Mouse (Mus musculus) forebrain, embryonic 14.5 days (tissue): ENCODE measurements at regions not wholly inside any gene's neighbourhood (a gene's known extent, or its start where the extent isn't known, plus 50 kb on each side); places are given as distances from the start of the nearest gene placed in this dataset.

ENCODE experiments used
- ATAC-seq: fragments of 200-750 bp; cut with Nextera tagmentation; 2 replicates; pipeline ENCODE4 v1.8.0; 2017; ENCODE audit warnings: mild to moderate bottlenecking, moderate library complexity
- DNase-seq: peaks from one replicate; pipeline ENCODE4 v3.0.0-alpha.2; 2015; ENCODE audit warnings: low spot score
- H3K27ac ChIP-seq: fragments of 300-500 bp; sonication (generic); 2 replicates; pipeline ENCODE4 v1.5.1; 2014; ENCODE audit warnings: low read depth, mild to moderate bottlenecking, control low read depth, low read length, moderate library complexity
- H3K27me3 ChIP-seq: fragments of 300-500 bp; sonication (generic); replicated peaks from 2 replicates; pipeline ENCODE4 v1.6.1; 2014; ENCODE audit warnings: low read length, control low read depth, mixed read lengths; ENCODE audit not compliant: control insufficient read depth, insufficient read depth
- H3K36me3 ChIP-seq: fragments of 300-500 bp; sonication (generic); 2 replicates; pipeline ENCODE4 v1.6.1; 2014; ENCODE audit warnings: low read length, control low read depth; ENCODE audit not compliant: control insufficient read depth, insufficient read depth
- H3K4me1 ChIP-seq: fragments of 300-500 bp; sonication (generic); 2 replicates; pipeline ENCODE4 v1.6.1; 2014; ENCODE audit warnings: antibody characterized with exemption, low read length, control low read depth; ENCODE audit not compliant: control insufficient read depth, insufficient read depth
- H3K4me2 ChIP-seq: fragments of 300-500 bp; sonication (generic); 2 replicates; pipeline ENCODE4 v1.6.1; 2014; ENCODE audit warnings: mild to moderate bottlenecking, control low read depth, low read length
- H3K4me3 ChIP-seq: fragments of 300-500 bp; sonication (generic); 2 replicates; pipeline ENCODE4 v1.5.1; 2014; ENCODE audit warnings: low read depth, low read length, control low read depth
- H3K9ac ChIP-seq: fragments of 300-500 bp; sonication (generic); 2 replicates; pipeline ENCODE4 v1.6.1; 2014; ENCODE audit warnings: mild to moderate bottlenecking, low read length, control low read depth, moderate library complexity
- H3K9me3 ChIP-seq: fragments of 300-500 bp; sonication (generic); replicated peaks from 2 replicates; pipeline ENCODE4 v1.6.1; 2016; ENCODE audit warnings: low read length, control low read depth, mixed read lengths; ENCODE audit not compliant: control insufficient read depth
- WGBS: fragments of 180-500 bp; shearing (Covaris S2); extraction: QIAGEN DNeasy Blood & Tissue Kit; methylation state at CpG from one replicate; pipeline ENCODE4 v1.1.7; 2014; 5-methylcytosine and 5-hydroxymethylcytosine counted together

GRCm38 (mm10) chr5:43072340-43072739 is 160.6 kb upstream of the Cpeb2 start:
- Histone ChIP-seq H3K36me3 (no peaks in the 10 kb centered on the region), H3K4me3 (no peak overlapping the region), H3K9ac (no peak overlapping the region), H3K4me1 (no peaks in the 10 kb centered on the region), H3K4me2 (no peak overlapping the region), H3K27ac (no peak overlapping the region), H3K27me3 (no peaks in the 10 kb centered on the region), H3K9me3 (no peaks in the 10 kb centered on the region)
- no peak for ATAC-seq
- WGBS, result 90% methylated on average over 2 of the region's 2 CpGs
- no peak for DNase-seq

GRCm38 (mm10) chr5:43074536-43074935 is 158.4 kb upstream of the Cpeb2 start:
- no peaks in the 10 kb centered on the region for H3K36me3 ChIP-seq
- H3K4me1 ChIP-seq, result no peaks in the 10 kb centered on the region
- DNase-seq, result no peak
- 88% methylated on average over 3 of the region's 3 CpGs for WGBS
- ATAC-seq, result no peak
- H3K27ac ChIP-seq, result no peak overlapping the region
- H3K4me3 ChIP-seq, result no peak overlapping the region
- no peaks in the 10 kb centered on the region for H3K27me3 ChIP-seq
- H3K4me2 ChIP-seq, result no peak overlapping the region
- no peaks in the 10 kb centered on the region for H3K9me3 ChIP-seq
- no peak overlapping the region for H3K9ac ChIP-seq

GRCm38 (mm10) chr5:43080252-43080651 is 152.7 kb upstream of the Cpeb2 start:
- H3K36me3 ChIP-seq, result no peaks in the 10 kb centered on the region
- H3K27ac ChIP-seq, result no peak overlapping the region
- H3K4me3 ChIP-seq, result no peak overlapping the region
- H3K9me3 ChIP-seq, result no peaks in the 10 kb centered on the region
- no peak for ATAC-seq
- no peak overlapping the region for H3K4me2 ChIP-seq
- H3K27me3 ChIP-seq, result no peaks in the 10 kb centered on the region
- no peak for DNase-seq
- no peak overlapping the region for H3K9ac ChIP-seq
- 85% methylated on average over 1 of the region's 1 CpGs for WGBS
- H3K4me1 ChIP-seq, result no peaks in the 10 kb centered on the region

DNA sequence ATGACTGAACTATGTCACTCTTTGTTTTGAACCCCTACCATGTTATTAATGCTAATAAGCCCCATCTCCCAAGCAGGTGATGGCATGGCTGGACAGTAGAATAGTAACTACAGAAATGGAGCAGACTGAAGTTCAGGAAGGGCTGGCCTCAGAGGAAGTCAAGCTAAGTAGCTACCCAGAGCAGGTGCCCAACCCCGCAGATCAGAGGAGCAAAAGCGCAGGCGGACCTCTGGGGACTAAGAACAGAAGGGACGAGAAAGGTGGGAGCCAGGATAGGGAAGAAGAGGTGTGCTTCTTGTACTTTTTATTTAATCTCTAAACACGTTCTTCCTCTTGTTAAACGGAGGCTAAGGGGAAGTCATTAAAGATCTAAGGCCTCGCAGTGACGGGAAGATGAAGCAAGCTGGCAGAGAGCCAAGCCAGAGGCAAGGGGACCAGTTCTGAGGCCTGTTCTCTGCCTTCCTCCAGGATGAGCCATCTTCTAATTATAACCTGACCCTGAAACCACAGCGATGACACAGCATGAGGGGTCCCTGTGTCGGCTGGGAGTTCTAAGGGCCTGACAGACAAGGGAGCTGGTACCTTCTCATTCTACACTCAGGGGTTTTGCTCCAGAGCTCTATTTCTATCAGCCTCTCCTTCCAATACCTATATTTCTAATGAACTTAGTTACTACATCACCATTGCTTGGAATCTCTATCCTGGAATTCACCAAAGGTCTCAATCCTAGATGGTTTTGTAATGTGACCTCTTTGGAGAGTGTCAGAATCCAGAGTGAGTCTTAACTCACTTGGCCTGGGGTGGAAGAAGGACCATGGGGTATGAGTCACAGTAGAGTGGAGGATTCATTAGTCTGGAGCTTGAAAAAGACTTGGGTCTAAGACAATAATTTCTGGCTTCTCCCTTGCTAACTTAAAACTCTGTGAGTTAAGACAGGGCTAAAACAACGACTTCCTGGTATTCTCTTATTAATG is 151.1 kb upstream of the Cpeb2 start:
- Histone ChIP-seq H3K27ac (no peak overlapping the region), H3K36me3 (no peaks in the 10 kb centered on the region), H3K4me3 (no peak overlapping the region), H3K27me3 (0 out of 2 replicates have a peak, but pooled peaks cover 4% of the 10 kb centered on the region), H3K9me3 (no peaks in the 10 kb centered on the region), H3K4me1 (no peaks in the 10 kb centered on the region), H3K9ac (no peak overlapping the region), H3K4me2 (no peak overlapping the region)
- ATAC-seq (0 out of 2 replicates have a peak, but pooled peaks have one; percentile 42), DNase-seq (peak; percentile 31)
- WGBS, result 68% methylated on average over 11 of the region's 11 CpGs

DNA sequence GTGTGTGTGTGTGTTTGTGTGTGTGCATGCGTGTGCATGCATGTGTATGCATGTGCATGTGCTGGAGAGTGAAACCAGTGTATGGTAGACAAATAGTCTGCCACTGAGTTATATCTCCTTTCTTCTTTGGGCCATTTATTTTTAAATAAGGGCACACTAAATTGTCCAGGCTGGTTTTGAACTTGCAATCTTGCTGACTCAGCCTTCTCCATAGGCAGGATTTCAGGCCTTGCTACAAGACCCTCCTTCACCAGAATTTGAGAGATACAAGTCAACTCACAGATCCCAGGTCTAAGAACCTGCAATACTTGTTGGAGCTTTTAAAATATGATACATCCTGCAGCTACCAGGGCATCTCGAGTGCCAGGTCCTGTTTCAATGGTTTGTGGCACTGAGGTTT is 145.9 kb upstream of the Cpeb2 start:
- Histone ChIP-seq H3K4me3 (no peak overlapping the region), H3K4me1 (peaks cover 8% of the 10 kb centered on the region; the same call in 1 of the 2 replicates)
- 86% methylated on average over 2 of the region's 2 CpGs for WGBS

GRCm38 (mm10) chr5:43087907-43088387 is 145.0 kb upstream of the Cpeb2 start:
- H3K36me3 ChIP-seq, result no peaks in the 10 kb centered on the region
- H3K27ac ChIP-seq, result peak overlapping the region; percentile 21; the same call in 1 of the 2 replicates
- no peaks in the 10 kb centered on the region for H3K9me3 ChIP-seq
- no peak overlapping the region for H3K4me2 ChIP-seq
- H3K27me3 ChIP-seq, result 0 out of 2 replicates have a peak, but pooled peaks cover 4% of the 10 kb centered on the region
- no peak overlapping the region for H3K9ac ChIP-seq
- DNase-seq (no peak), ATAC-seq (peak; percentile 57)
- H3K4me3 ChIP-seq, result no peak overlapping the region
- peaks cover 8% of the 10 kb centered on the region; the same call in 1 of the 2 replicates for H3K4me1 ChIP-seq
- WGBS, result 60% methylated on average over 8 of the region's 8 CpGs

More for the DNA sequence above, 145.9 kb upstream of the Cpeb2 start:
- Histone ChIP-seq H3K4me2 (no peak overlapping the region), H3K27me3 (0 out of 2 replicates have a peak, but pooled peaks cover 4% of the 10 kb centered on the region), H3K36me3 (no peaks in the 10 kb centered on the region), H3K9me3 (no peaks in the 10 kb centered on the region), H3K27ac (no peak overlapping the region), H3K9ac (no peak overlapping the region)
- ATAC-seq (no peak), DNase-seq (no peak)

DNA sequence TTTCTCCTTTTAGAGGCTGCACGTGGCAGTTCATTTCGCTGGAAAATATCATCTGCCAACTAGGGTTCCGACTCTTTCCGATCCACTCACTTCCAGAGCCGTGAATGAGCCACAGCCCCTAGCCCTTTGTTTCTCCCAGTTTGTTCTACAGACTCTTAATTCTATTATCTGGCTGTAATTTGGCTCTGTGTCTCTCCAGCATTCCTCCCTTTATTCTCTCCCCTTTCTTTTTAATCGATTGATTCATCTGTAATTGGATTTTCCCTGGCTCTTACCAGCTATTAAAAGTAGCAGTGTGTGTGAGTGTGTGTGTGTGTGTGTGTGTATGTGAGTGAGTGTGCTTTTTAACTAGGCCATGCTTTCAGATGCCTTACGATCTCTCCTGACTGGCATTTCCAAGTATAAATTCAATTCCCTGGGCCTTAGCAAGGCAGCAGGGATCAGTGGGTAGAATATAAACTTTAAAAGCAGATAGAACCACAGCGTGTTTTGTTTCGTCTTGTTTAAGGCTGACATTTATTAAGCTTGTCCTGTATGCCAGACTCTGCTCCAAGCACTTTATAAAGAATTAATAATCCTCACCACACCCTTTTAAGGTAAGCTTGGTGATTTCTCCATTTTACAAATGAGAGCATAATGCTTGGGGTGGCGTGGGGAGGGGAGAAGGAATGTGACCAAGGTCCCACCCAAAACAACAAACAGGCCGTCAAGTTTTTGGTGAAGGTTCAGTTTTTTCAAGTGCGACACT is 144.1 kb upstream of the Cpeb2 start:
- peak; percentile 60 for DNase-seq
- Histone ChIP-seq H3K4me2 (no peak overlapping the region), H3K27me3 (0 out of 2 replicates have a peak, but pooled peaks cover 4% of the 10 kb centered on the region), H3K4me3 (no peak overlapping the region), H3K27ac (no peak overlapping the region), H3K9me3 (no peaks in the 10 kb centered on the region), H3K4me1 (peaks cover 8% of the 10 kb centered on the region; the same call in 1 of the 2 replicates), H3K9ac (no peak overlapping the region; the same call in 1 of the 2 replicates), H3K36me3 (no peaks in the 10 kb centered on the region)
- 15% methylated on average over 12 of the region's 12 CpGs for WGBS
- ATAC-seq, result peak; percentile 50

DNA sequence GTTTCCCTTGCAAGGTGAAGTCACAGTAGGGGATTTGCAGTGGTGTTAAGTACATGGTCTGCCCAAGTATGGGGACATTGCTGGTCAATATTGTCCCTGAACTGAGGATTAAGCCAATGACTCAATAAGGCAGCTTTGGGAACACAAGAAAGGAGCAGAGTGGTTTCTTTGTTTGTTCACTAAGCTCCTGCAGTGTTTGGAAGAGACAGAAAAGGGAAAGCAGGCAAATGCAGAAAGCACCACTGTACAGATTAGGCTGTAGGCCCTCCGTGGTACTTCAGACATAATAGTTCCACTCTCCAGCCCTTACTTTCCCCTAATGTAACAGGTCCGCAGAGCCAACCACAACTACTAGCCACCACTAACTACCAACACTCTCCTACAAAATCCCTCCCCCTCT is 143.5 kb upstream of the Cpeb2 start:
- no peaks in the 10 kb centered on the region for H3K9me3 ChIP-seq
- no peak overlapping the region for H3K9ac ChIP-seq
- DNase-seq (no peak), ATAC-seq (peak; percentile 29; the same call in 1 of the 2 replicates)
- H3K27ac ChIP-seq, result no peak overlapping the region
- peaks cover 13% of the 10 kb centered on the region for H3K4me1 ChIP-seq
- no peaks in the 10 kb centered on the region for H3K36me3 ChIP-seq
- no peak overlapping the region for H3K4me2 ChIP-seq
- 0 out of 2 replicates have a peak, but pooled peaks cover 4% of the 10 kb centered on the region for H3K27me3 ChIP-seq
- 18% methylated on average over 2 of the region's 2 CpGs for WGBS
- no peak overlapping the region for H3K4me3 ChIP-seq
